Mouse (Mus musculus) thymus, adult 2 months (tissue): ENCODE measurements around the gene Agbl2.

Source experiments
- CTCF ChIP-seq: fragments of 200-500 bp; IDR thresholded peaks from 2 replicates; pipeline ENCODE4 v1.5.1; 2012; ENCODE audit warnings: mild to moderate bottlenecking, control low read depth, low read length, moderate library complexity, borderline replicate concordance; ENCODE audit not compliant: control insufficient read depth, poor library complexity, insufficient read depth; ENCODE audit errors: extremely low read depth
- POLR2A ChIP-seq: fragments of 200-500 bp; IDR thresholded peaks from 2 replicates; pipeline ENCODE4 v1.6.1; 2012; ENCODE audit warnings: mild to moderate bottlenecking, low read length, control low read depth, moderate library complexity; ENCODE audit not compliant: control insufficient read depth, poor library complexity, insufficient read depth; ENCODE audit errors: extremely low read depth

- TF ChIP-seq POLR2A: no peak
- no peak for TF ChIP-seq CTCF
Measured at GRCm38 (mm10) chr2:90815266-90815665, 32.7 kb downstream of the Agbl2 start.
